Mouse (Mus musculus) MEL (cell line): ENCODE measurements around the gene Clec4f.

Source experiments
- CTCF ChIP-seq, 3 experiments: IDR thresholded peaks in 2 of 3; conservative IDR thresholded peaks in 1 of 3; 2 replicates each; pipeline ENCODE4 v1.5.1; 2011 to 2012; ENCODE audit warnings: low read length in 3 of 3, low read depth in 2 of 3, mild to moderate bottlenecking in 2 of 3, improper control_type of control experiment in 1 of 3, inconsistent platforms in 1 of 3, mixed read lengths in 1 of 3, moderate library complexity in 1 of 3; ENCODE audit not compliant: control insufficient read depth in 1 of 3, insufficient read depth in 1 of 3, poor library complexity in 1 of 3, severe bottlenecking in 1 of 3
- E2F4 ChIP-seq: IDR thresholded peaks from 2 replicates; pipeline ENCODE4 v1.6.1; 2011; ENCODE audit warnings: low read depth, low read length, improper control_type of control experiment, borderline replicate concordance
- EP300 ChIP-seq, 2 experiments: IDR thresholded peaks; 2 replicates each; pipeline ENCODE4 v1.6.1; 2011; ENCODE audit warnings: improper control_type of control experiment in 2 of 2, low read length in 2 of 2, low read depth in 1 of 2, mild to moderate bottlenecking in 1 of 2
- GATA1 ChIP-seq: IDR thresholded peaks from 2 replicates; pipeline ENCODE4 v1.6.1; 2011; ENCODE audit warnings: low read depth, low read length, improper control_type of control experiment
- MEF2A ChIP-seq: IDR thresholded peaks from 2 replicates; pipeline ENCODE4 v1.6.1; 2014; ENCODE audit warnings: low read depth, mild to moderate bottlenecking, inconsistent platforms, low read length, improper control_type of control experiment; ENCODE audit not compliant: poor library complexity, insufficient replicate concordance, severe bottlenecking; ENCODE audit errors: extremely low read depth
- MXI1 ChIP-seq: IDR thresholded peaks from 2 replicates; pipeline ENCODE4 v1.6.1; 2011; ENCODE audit warnings: mild to moderate bottlenecking, low read depth, low read length, improper control_type of control experiment
- NELFE ChIP-seq: IDR thresholded peaks from 2 replicates; pipeline ENCODE4 v1.6.1; 2011; ENCODE audit warnings: low read depth, low read length, improper control_type of control experiment
- POLR2A ChIP-seq, 2 experiments: IDR thresholded peaks; 2 replicates each; pipeline ENCODE4 v1.6.1; 2011 to 2012; ENCODE audit warnings: low read length in 2 of 2, mild to moderate bottlenecking in 2 of 2, control low read depth in 1 of 2, improper control_type of control experiment in 1 of 2, low read depth in 1 of 2, moderate library complexity in 1 of 2; ENCODE audit not compliant: control insufficient read depth in 1 of 2, insufficient read depth in 1 of 2, poor library complexity in 1 of 2
- POLR2AphosphoS2 ChIP-seq: IDR thresholded peaks from 2 replicates; pipeline ENCODE4 v1.6.1; 2011; ENCODE audit warnings: low read length, improper control_type of control experiment
- SMC3 ChIP-seq: IDR thresholded peaks from 2 replicates; pipeline ENCODE4 v1.6.1; 2011; ENCODE audit warnings: low read depth, low read length, improper control_type of control experiment
- TAL1 ChIP-seq: IDR thresholded peaks from 2 replicates; pipeline ENCODE4 v1.6.1; 2012; ENCODE audit warnings: mild to moderate bottlenecking, inconsistent platforms, low read length, moderate library complexity, mixed read lengths

DNA sequence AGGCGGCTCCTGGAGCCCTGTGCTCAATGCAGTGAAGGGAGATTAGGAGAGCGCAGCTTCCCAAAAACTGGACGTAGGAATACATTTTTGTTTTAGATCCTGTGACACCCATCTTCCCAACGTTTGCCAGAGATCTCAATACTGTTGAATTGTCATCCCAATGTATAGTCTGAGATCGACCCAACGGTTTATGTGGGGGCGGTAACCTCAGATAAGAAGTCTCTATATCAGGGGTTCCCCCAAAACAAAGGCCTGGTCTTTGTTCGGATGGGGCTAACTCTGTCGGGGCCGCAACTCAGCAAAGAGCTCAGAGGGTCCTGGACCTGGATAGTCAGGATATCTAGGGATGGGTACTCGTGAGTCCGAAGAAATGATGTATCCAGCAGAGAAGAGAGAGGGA lies 37.0 kb upstream of the Clec4f start:
- TF ChIP-seq CTCF (IDR thresholded peaks at IDR 0.05 in 2 of 3, conservative IDR thresholded peaks at IDR 0.05 in 1 of 3; ENCODE audit: control insufficient read depth in 1 of 3, insufficient read depth in 1 of 3, low read depth in 2 of 3, low read length in 3 of 3, poor library complexity in 1 of 3, severe bottlenecking in 1 of 3) = no peak
- TF ChIP-seq EP300 (IDR thresholded peaks at IDR 0.05; ENCODE audit: low read depth in 1 of 2, low read length in 2 of 2) = peak in 1 of 2 experiments; percentile 66; a peak in 2 of 4 replicates
- no peak for TF ChIP-seq MEF2A
- TF ChIP-seq POLR2AphosphoS2 = no peak
- no peak for TF ChIP-seq TAL1
- no peak for TF ChIP-seq E2F4
- no peak; the same call in 1 of the 2 replicates for TF ChIP-seq MXI1
- no peak for TF ChIP-seq POLR2A (IDR thresholded peaks at IDR 0.05; ENCODE audit: control insufficient read depth in 1 of 2, insufficient read depth in 1 of 2, low read depth in 1 of 2, low read length in 2 of 2, poor library complexity in 1 of 2)
- TF ChIP-seq SMC3 = no peak
- TF ChIP-seq NELFE = no peak
- peak; percentile 27; the same call in 1 of the 2 replicates for TF ChIP-seq GATA1
